Mouse (Mus musculus): ENCODE data around the gene Rhot1. TPM values are rescaled to one million over a fixed set of nuclear protein-coding genes. Genes with fewer than 3 reads are reported as not detected.

Gene Rhot1
- polyA plus RNA-seq, 1 experiment: 15.8 TPM

GRCm38 (mm10) chr11:80199773-80200172 is 9.0 kb upstream of the Rhot1 start:
- Histone ChIP-seq H3ac (ENCODE audit: control insufficient read depth, insufficient read length, low read depth) (no peak overlapping the region), H3K79me2 (ENCODE audit: control insufficient read depth, insufficient read depth) (no peaks in the 10 kb centered on the region), H3K36me3 (ENCODE audit: control insufficient read depth, insufficient read depth) (no peaks in the 10 kb centered on the region), H3K79me3 (ENCODE audit: low read depth) (no peaks in the 10 kb centered on the region), H3K4me3 (ENCODE audit: insufficient read depth, poor library complexity, severe bottlenecking) (no peak overlapping the region), H3K27me3 (ENCODE audit: control insufficient read depth, insufficient read depth, insufficient read length) (no peaks in the 10 kb centered on the region)
- TF ChIP-seq USF1 (IDR thresholded peaks at IDR 0.05; ENCODE audit: low read depth): no peak
- no peak for TF ChIP-seq MYOD1 (IDR thresholded peaks at IDR 0.05; ENCODE audit: control insufficient read depth, insufficient read length, low read depth)
- no peak for TF ChIP-seq FOSL1 (IDR thresholded peaks at IDR 0.05; ENCODE audit: insufficient read depth, low read length, poor library complexity, severe bottlenecking)
- no peak for TF ChIP-seq CEBPB (IDR thresholded peaks at IDR 0.05; ENCODE audit: low read depth)
- no peak for TF ChIP-seq MYOG (IDR thresholded peaks at IDR 0.05; ENCODE audit: control insufficient read depth, extremely low read depth, insufficient read length)
- no peak for TF ChIP-seq CTCF (IDR thresholded peaks at IDR 0.05; ENCODE audit: control insufficient read depth, insufficient read depth, insufficient read length)
- TF ChIP-seq MAX (IDR thresholded peaks at IDR 0.05): no peak

- Histone ChIP-seq H3ac (ENCODE audit: control insufficient read depth, insufficient read length, low read depth) (no peak overlapping the region), H3K4me3 (ENCODE audit: insufficient read depth, poor library complexity, severe bottlenecking) (no peak overlapping the region), H3K27me3 (ENCODE audit: control insufficient read depth, insufficient read depth, insufficient read length) (no peaks in the 10 kb centered on the region), H3K36me3 (ENCODE audit: control insufficient read depth, insufficient read depth) (no peaks in the 10 kb centered on the region), H3K79me2 (ENCODE audit: control insufficient read depth, insufficient read depth) (no peaks in the 10 kb centered on the region), H3K79me3 (ENCODE audit: low read depth) (no peaks in the 10 kb centered on the region)
- TF ChIP-seq MAX (IDR thresholded peaks at IDR 0.05) (no peak), MYOD1 (IDR thresholded peaks at IDR 0.05; ENCODE audit: control insufficient read depth, insufficient read length, low read depth) (no peak), CEBPB (IDR thresholded peaks at IDR 0.05; ENCODE audit: low read depth) (no peak), USF1 (IDR thresholded peaks at IDR 0.05; ENCODE audit: low read depth) (no peak), FOSL1 (IDR thresholded peaks at IDR 0.05; ENCODE audit: insufficient read depth, low read length, poor library complexity, severe bottlenecking) (no peak), CTCF (IDR thresholded peaks at IDR 0.05; ENCODE audit: control insufficient read depth, insufficient read depth, insufficient read length) (peak; percentile 23), MYOG (IDR thresholded peaks at IDR 0.05; ENCODE audit: control insufficient read depth, extremely low read depth, insufficient read length) (no peak)
Observed at GRCm38 (mm10) chr11:80200326-80200725, 8.5 kb upstream of the Rhot1 start.

- no peak for TF ChIP-seq MYOG (IDR thresholded peaks at IDR 0.05; ENCODE audit: control insufficient read depth, extremely low read depth, insufficient read length)
- TF ChIP-seq MYOD1 (IDR thresholded peaks at IDR 0.05; ENCODE audit: control insufficient read depth, insufficient read length, low read depth): no peak
- TF ChIP-seq CEBPB (IDR thresholded peaks at IDR 0.05; ENCODE audit: low read depth): no peak
- no peak for TF ChIP-seq USF1 (IDR thresholded peaks at IDR 0.05; ENCODE audit: low read depth)
- no peak for TF ChIP-seq MAX (IDR thresholded peaks at IDR 0.05)
- no peak for TF ChIP-seq CTCF (IDR thresholded peaks at IDR 0.05; ENCODE audit: control insufficient read depth, insufficient read depth, insufficient read length)
- TF ChIP-seq FOSL1 (IDR thresholded peaks at IDR 0.05; ENCODE audit: insufficient read depth, low read length, poor library complexity, severe bottlenecking): no peak
- Histone ChIP-seq H3K27me3 (ENCODE audit: control insufficient read depth, insufficient read depth, insufficient read length) (no peaks in the 10 kb centered on the region), H3K79me2 (ENCODE audit: control insufficient read depth, insufficient read depth) (no peaks in the 10 kb centered on the region), H3K36me3 (ENCODE audit: control insufficient read depth, insufficient read depth) (no peaks in the 10 kb centered on the region), H3ac (ENCODE audit: control insufficient read depth, insufficient read length, low read depth) (no peak overlapping the region), H3K4me3 (ENCODE audit: insufficient read depth, poor library complexity, severe bottlenecking) (no peak overlapping the region), H3K79me3 (ENCODE audit: low read depth) (no peaks in the 10 kb centered on the region)
Observed at GRCm38 (mm10) chr11:80202296-80202695, 6.5 kb upstream of the Rhot1 start.

GRCm38 (mm10) chr11:80204037-80204436 is 4.8 kb upstream of the Rhot1 start:
- H3K4me3 ChIP-seq (ENCODE audit: insufficient read depth, poor library complexity, severe bottlenecking): no peak overlapping the region
- no peaks in the 10 kb centered on the region for H3K27me3 ChIP-seq (ENCODE audit: control insufficient read depth, insufficient read depth, insufficient read length)
- no peaks in the 10 kb centered on the region for H3K79me3 ChIP-seq (ENCODE audit: low read depth)
- H3K79me2 ChIP-seq (ENCODE audit: control insufficient read depth, insufficient read depth): peaks cover 1% of the 10 kb centered on the region
- TF ChIP-seq FOSL1 (IDR thresholded peaks at IDR 0.05; ENCODE audit: insufficient read depth, low read length, poor library complexity, severe bottlenecking): no peak
- no peak for TF ChIP-seq MAX (IDR thresholded peaks at IDR 0.05)
- TF ChIP-seq MYOG (IDR thresholded peaks at IDR 0.05; ENCODE audit: control insufficient read depth, extremely low read depth, insufficient read length): no peak
- no peak for TF ChIP-seq MYOD1 (IDR thresholded peaks at IDR 0.05; ENCODE audit: control insufficient read depth, insufficient read length, low read depth)
- no peak for TF ChIP-seq CTCF (IDR thresholded peaks at IDR 0.05; ENCODE audit: control insufficient read depth, insufficient read depth, insufficient read length)
- H3ac ChIP-seq (ENCODE audit: control insufficient read depth, insufficient read length, low read depth): no peak overlapping the region
- H3K36me3 ChIP-seq (ENCODE audit: control insufficient read depth, insufficient read depth): no peaks in the 10 kb centered on the region

GRCm38 (mm10) chr11:80204941-80205340 is 3.9 kb upstream of the Rhot1 start:
- TF ChIP-seq CTCF (IDR thresholded peaks at IDR 0.05; ENCODE audit: control insufficient read depth, insufficient read depth, insufficient read length) (no peak), CEBPB (IDR thresholded peaks at IDR 0.05; ENCODE audit: low read depth) (no peak), USF1 (IDR thresholded peaks at IDR 0.05; ENCODE audit: low read depth) (no peak), MYOG (IDR thresholded peaks at IDR 0.05; ENCODE audit: control insufficient read depth, extremely low read depth, insufficient read length) (no peak), FOSL1 (IDR thresholded peaks at IDR 0.05; ENCODE audit: insufficient read depth, low read length, poor library complexity, severe bottlenecking) (no peak), MAX (IDR thresholded peaks at IDR 0.05) (no peak), MYOD1 (IDR thresholded peaks at IDR 0.05; ENCODE audit: control insufficient read depth, insufficient read length, low read depth) (no peak)
- H3ac ChIP-seq (ENCODE audit: control insufficient read depth, insufficient read length, low read depth): no peak overlapping the region
- H3K79me3 ChIP-seq (ENCODE audit: low read depth): peaks cover 5% of the 10 kb centered on the region
- peaks cover 10% of the 10 kb centered on the region for H3K79me2 ChIP-seq (ENCODE audit: control insufficient read depth, insufficient read depth)
- H3K4me3 ChIP-seq (ENCODE audit: insufficient read depth, poor library complexity, severe bottlenecking): no peak overlapping the region
- H3K27me3 ChIP-seq (ENCODE audit: control insufficient read depth, insufficient read depth, insufficient read length): no peaks in the 10 kb centered on the region
- H3K36me3 ChIP-seq (ENCODE audit: control insufficient read depth, insufficient read depth): no peaks in the 10 kb centered on the region

GRCm38 (mm10) chr11:80208465-80208859 is 357 bp upstream of the Rhot1 start:
- Histone ChIP-seq H3K36me3 (ENCODE audit: control insufficient read depth, insufficient read depth) (peaks cover 5% of the 10 kb centered on the region), H3K79me3 (ENCODE audit: low read depth) (peaks cover 36% of the 10 kb centered on the region), H3K27me3 (ENCODE audit: control insufficient read depth, insufficient read depth, insufficient read length) (no peaks in the 10 kb centered on the region), H3K79me2 (ENCODE audit: control insufficient read depth, insufficient read depth) (peaks cover 45% of the 10 kb centered on the region), H3ac (ENCODE audit: control insufficient read depth, insufficient read length, low read depth) (no peak overlapping the region), H3K4me3 (ENCODE audit: insufficient read depth, poor library complexity, severe bottlenecking) (no peak overlapping the region)
- TF ChIP-seq MAX (IDR thresholded peaks at IDR 0.05): no peak
- TF ChIP-seq USF1 (IDR thresholded peaks at IDR 0.05; ENCODE audit: low read depth): no peak
- no peak for TF ChIP-seq FOSL1 (IDR thresholded peaks at IDR 0.05; ENCODE audit: insufficient read depth, low read length, poor library complexity, severe bottlenecking)
- no peak for TF ChIP-seq CEBPB (IDR thresholded peaks at IDR 0.05; ENCODE audit: low read depth)
- no peak for TF ChIP-seq CTCF (IDR thresholded peaks at IDR 0.05; ENCODE audit: control insufficient read depth, insufficient read depth, insufficient read length)
- TF ChIP-seq MYOG (IDR thresholded peaks at IDR 0.05; ENCODE audit: control insufficient read depth, extremely low read depth, insufficient read length): no peak
- TF ChIP-seq MYOD1 (IDR thresholded peaks at IDR 0.05; ENCODE audit: control insufficient read depth, insufficient read length, low read depth): no peak
